Mouse (Mus musculus) heart, postnatal 0 days (tissue): Measurements from ENCODE around the gene Flrt2. TPM values are rescaled to one million over a fixed set of nuclear protein-coding genes. Genes with fewer than 3 reads are reported as not detected.
A peak's percentile ranks its signal among the peaks of the same experiment; 100 is the strongest.

Source experiments
- ATAC-seq: fragments of 200-750 bp; cut with Nextera tagmentation; 2 replicates; pipeline ENCODE4 v1.8.0; 2017; ENCODE audit warnings: low read depth, moderate number of reproducible peaks, moderate library complexity; ENCODE audit not compliant: insufficient read depth
- DNase-seq: peaks from one replicate; pipeline ENCODE4 v3.0.0-alpha.2; 2016; ENCODE audit warnings: low spot score
- H3K27ac ChIP-seq: fragments of 300-500 bp; sonication (generic); 2 replicates; pipeline ENCODE4 v1.5.1; 2014; ENCODE audit warnings: low read depth, mild to moderate bottlenecking
- H3K27me3 ChIP-seq: fragments of 300-500 bp; sonication (generic); 2 replicates; pipeline ENCODE4 v1.6.1; 2014; ENCODE audit warnings: low read length, mixed read lengths; ENCODE audit not compliant: control insufficient read depth, insufficient read depth
- H3K36me3 ChIP-seq: fragments of 300-500 bp; sonication (generic); replicated peaks from 2 replicates; pipeline ENCODE4 v1.6.1; 2014; ENCODE audit warnings: low read length, mixed read lengths; ENCODE audit not compliant: control insufficient read depth, insufficient read depth
- H3K4me1 ChIP-seq: fragments of 300-500 bp; sonication (generic); 2 replicates; pipeline ENCODE4 v1.6.1; 2014; ENCODE audit warnings: antibody characterized with exemption; ENCODE audit not compliant: control insufficient read depth, insufficient read depth
- H3K4me2 ChIP-seq: fragments of 300-500 bp; sonication (generic); 2 replicates; pipeline ENCODE4 v1.6.1; 2014; ENCODE audit warnings: low read depth, mild to moderate bottlenecking, low read length, moderate library complexity
- H3K4me3 ChIP-seq: fragments of 300-500 bp; sonication (generic); 2 replicates; pipeline ENCODE4 v1.5.1; 2014; ENCODE audit warnings: low read depth, low read length
- H3K9ac ChIP-seq: fragments of 300-500 bp; sonication (generic); replicated peaks from 2 replicates; pipeline ENCODE4 v1.6.1; 2014; ENCODE audit warnings: low read depth, low read length, mixed read lengths
- H3K9me3 ChIP-seq: fragments of 300-500 bp; sonication (generic); replicated peaks from 2 replicates; pipeline ENCODE4 v1.6.1; 2016; ENCODE audit warnings: low read length; ENCODE audit not compliant: control insufficient read depth
- CTCF ChIP-seq: IDR thresholded peaks from 2 replicates; pipeline ENCODE4 v1.5.1; 2016; ENCODE audit warnings: antibody characterized with exemption, control low read depth, low read depth
- EP300 ChIP-seq: IDR thresholded peaks from 2 replicates; pipeline ENCODE4 v1.6.1; 2016; ENCODE audit warnings: antibody characterized with exemption, low read depth
- WGBS: fragments of 180-500 bp; shearing (Covaris S2); extraction: QIAGEN DNeasy Blood & Tissue Kit; methylation state at CpG from one replicate; pipeline ENCODE4 v1.1.7; 2014; 5-methylcytosine and 5-hydroxymethylcytosine counted together
- polyA plus RNA-seq: library from polyadenylated mRNA; unstranded; fragments of >200 nt; fragmentation: Nextera tagmentation; extraction: Ambion mirVana; gene quantifications from 2 replicates; pipeline ENCODE4 v1.2.1, GENCODE M21; 2015
- total RNA-seq: library from RNA; depleted of rRNA; stranded (reverse); fragments of >200 nt; gene quantifications from 2 replicates; pipeline ENCODE4 v1.2.3, GENCODE M21; 2014; ENCODE audit warnings: low replicate concordance

Flrt2 gene
- total and polyA plus RNA-seq, 2 experiments from 2014 or later, result 6.3 to 20.3 TPM

DNA sequence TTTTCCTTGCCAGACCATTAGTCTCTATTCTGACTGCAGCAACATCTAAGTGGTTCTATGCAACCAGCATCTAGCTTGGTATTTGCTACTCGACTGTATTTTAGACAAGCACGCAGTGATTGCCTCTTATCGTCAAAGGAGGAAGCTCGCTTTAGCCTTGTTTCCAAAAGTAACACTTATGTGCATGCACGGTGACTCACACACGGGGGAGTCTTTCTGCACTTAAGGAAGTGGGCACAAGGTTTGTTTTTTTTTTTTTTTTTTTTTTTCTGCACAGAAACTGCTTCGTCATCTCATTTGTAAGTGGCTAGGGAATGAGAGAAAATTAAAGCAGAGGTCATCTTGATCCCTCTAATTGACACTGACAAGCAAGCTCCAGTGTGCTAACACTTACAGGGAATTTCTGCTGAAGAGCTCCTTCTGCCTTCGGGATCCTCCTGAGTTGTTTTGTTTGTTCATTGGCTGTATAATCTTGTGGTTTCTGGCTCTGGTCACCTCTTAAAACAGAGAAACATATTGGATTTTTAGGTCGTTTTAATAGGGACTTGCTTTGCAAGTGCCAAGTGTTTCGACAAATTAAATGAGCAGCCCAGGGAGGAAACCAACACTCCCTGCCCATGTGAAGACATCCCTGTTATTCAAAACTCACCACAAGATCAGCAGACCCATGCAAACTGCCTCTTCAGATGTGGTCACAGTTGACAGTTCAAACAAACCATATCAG is 55.0 kb downstream of the Flrt2 start:
- Histone ChIP-seq H3K9ac (peak overlapping the region; percentile 9; the same call in 1 of the 2 replicates), H3K4me2 (peak overlapping the region; percentile 36), H3K4me3 (no peak overlapping the region), H3K36me3 (no peaks in the 10 kb centered on the region), H3K4me1 (peaks cover 8% of the 10 kb centered on the region), H3K27ac (peak overlapping the region; percentile 39; the same call in 1 of the 2 replicates), H3K9me3 (no peaks in the 10 kb centered on the region), H3K27me3 (no peaks in the 10 kb centered on the region)
- 16% methylated on average over 10 of the region's 10 CpGs for WGBS
- DNase-seq (peak; percentile 58), ATAC-seq (no peak)
- no peak for TF ChIP-seq CTCF
- no peak for TF ChIP-seq EP300

GRCm38 (mm10) chr12:95748760-95749159 is 56.7 kb downstream of the Flrt2 start:
- Histone ChIP-seq H3K4me1 (peaks cover 8% of the 10 kb centered on the region), H3K9me3 (no peaks in the 10 kb centered on the region), H3K27me3 (no peaks in the 10 kb centered on the region), H3K27ac (no peak overlapping the region), H3K4me2 (no peak overlapping the region), H3K9ac (no peak overlapping the region), H3K4me3 (no peak overlapping the region), H3K36me3 (no peaks in the 10 kb centered on the region)
- no peak for TF ChIP-seq EP300
- no peak for DNase-seq
- no peak for ATAC-seq
- 83% methylated on average over 2 of the region's 2 CpGs for WGBS

DNA sequence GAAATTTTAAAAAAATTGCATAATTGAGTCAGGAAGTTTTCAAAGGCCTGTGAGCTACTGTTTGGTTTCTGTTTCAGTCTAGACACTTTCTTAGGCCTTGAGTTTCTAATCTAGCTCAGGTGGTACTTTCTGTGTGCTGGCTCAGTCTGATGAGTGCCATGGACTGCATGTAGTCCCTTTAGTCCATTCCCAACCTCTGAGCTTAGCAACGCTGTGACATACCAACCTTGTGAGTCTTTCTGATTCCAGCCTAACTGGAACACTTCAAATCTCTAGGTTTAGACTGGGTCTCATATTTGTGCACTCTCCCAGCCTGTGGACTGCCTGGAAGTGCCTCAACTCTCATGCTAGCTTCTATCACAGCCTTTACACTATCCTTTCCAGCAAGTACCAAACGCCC is 57.2 kb downstream of the Flrt2 start:
- ATAC-seq (no peak), DNase-seq (no peak)
- H3K4me3 ChIP-seq, result no peak overlapping the region
- no peak for TF ChIP-seq EP300
- TF ChIP-seq CTCF, result no peak
- no peak overlapping the region for H3K4me2 ChIP-seq
- H3K4me1 ChIP-seq, result peaks cover 8% of the 10 kb centered on the region
- WGBS, result 64% methylated on average over 2 of the region's 2 CpGs
- no peak overlapping the region for H3K9ac ChIP-seq
- H3K27me3 ChIP-seq, result no peaks in the 10 kb centered on the region
- H3K36me3 ChIP-seq, result no peaks in the 10 kb centered on the region
- H3K27ac ChIP-seq, result no peak overlapping the region
- no peaks in the 10 kb centered on the region for H3K9me3 ChIP-seq

DNA sequence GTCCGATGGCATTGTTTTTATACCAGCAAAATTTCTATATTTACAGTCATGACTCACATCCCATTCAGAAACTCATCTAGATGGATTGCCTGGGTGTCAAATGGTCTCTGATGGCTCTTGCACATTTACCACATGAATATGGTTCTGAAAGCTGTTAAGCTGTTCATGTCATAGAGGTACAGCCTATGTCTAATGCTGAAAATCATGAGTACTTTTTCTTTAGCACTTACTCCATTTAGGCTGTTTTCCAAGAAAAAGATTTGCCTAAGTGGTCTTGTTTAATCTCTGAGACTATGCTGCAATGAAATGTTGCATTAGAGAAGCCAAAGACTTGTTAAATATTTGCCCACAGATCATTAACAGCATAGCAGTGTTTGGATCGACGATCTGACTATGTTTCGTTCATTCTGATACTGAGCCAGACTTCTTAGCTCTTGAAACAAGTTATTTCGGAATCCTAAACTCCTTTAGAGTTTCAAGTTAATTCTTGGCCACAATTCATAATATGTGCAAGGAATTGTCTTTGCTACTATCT is 67.3 kb downstream of the Flrt2 start:
- H3K4me3 ChIP-seq, result no peak overlapping the region
- no peaks in the 10 kb centered on the region for H3K36me3 ChIP-seq
- H3K9me3 ChIP-seq, result no peaks in the 10 kb centered on the region
- H3K4me1 ChIP-seq, result no peaks in the 10 kb centered on the region
- H3K27ac ChIP-seq, result no peak overlapping the region
- 82% methylated on average over 5 of the region's 5 CpGs for WGBS
- no peak overlapping the region for H3K4me2 ChIP-seq
- no peak overlapping the region for H3K9ac ChIP-seq
- DNase-seq (no peak), ATAC-seq (no peak)
- TF ChIP-seq EP300, result no peak
- TF ChIP-seq CTCF, result no peak
- H3K27me3 ChIP-seq, result no peaks in the 10 kb centered on the region

- TF ChIP-seq EP300 (no peak), CTCF (no peak)
- no peaks in the 10 kb centered on the region for H3K36me3 ChIP-seq
- H3K4me2 ChIP-seq, result no peak overlapping the region
- no peak for ATAC-seq
- no peaks in the 10 kb centered on the region for H3K27me3 ChIP-seq
- no peaks in the 10 kb centered on the region for H3K9me3 ChIP-seq
- H3K27ac ChIP-seq, result no peak overlapping the region
- H3K4me1 ChIP-seq, result no peaks in the 10 kb centered on the region
- no peak overlapping the region for H3K4me3 ChIP-seq
- no peak for DNase-seq
- H3K9ac ChIP-seq, result no peak overlapping the region
- whole genome bisulfite sequencing, result 88% methylated on average over 4 of the region's 4 CpGs
These were observed 73.2 kb downstream of the Flrt2 start for GRCm38 (mm10) chr12:95765255-95765654.

- no peaks in the 10 kb centered on the region for H3K36me3 ChIP-seq
- ATAC-seq (no peak), DNase-seq (no peak)
- peaks cover 8% of the 10 kb centered on the region; the same call in 1 of the 2 replicates for H3K4me1 ChIP-seq
- H3K4me2 ChIP-seq, result no peak overlapping the region
- WGBS, result 85% methylated on average over 2 of the region's 2 CpGs
- no peak overlapping the region for H3K4me3 ChIP-seq
- H3K9ac ChIP-seq, result no peak overlapping the region
- no peak for TF ChIP-seq CTCF
- no peak for TF ChIP-seq EP300
- H3K27me3 ChIP-seq, result no peaks in the 10 kb centered on the region
- H3K27ac ChIP-seq, result no peak overlapping the region
- H3K9me3 ChIP-seq, result no peaks in the 10 kb centered on the region
These were observed 77.0 kb downstream of the Flrt2 start for GRCm38 (mm10) chr12:95769041-95769440.
